Mouse (Mus musculus): Measurements from ENCODE around the gene AL607142.1. TPM values are rescaled to one million over a fixed set of nuclear protein-coding genes. Genes with fewer than 3 reads are reported as not detected.

AL607142.1 gene
- total RNA-seq (2021) = not detected
- long read RNA-seq, experiment 1 = 0 reads
- long read RNA-seq, experiment 2 = 0 reads

DNA sequence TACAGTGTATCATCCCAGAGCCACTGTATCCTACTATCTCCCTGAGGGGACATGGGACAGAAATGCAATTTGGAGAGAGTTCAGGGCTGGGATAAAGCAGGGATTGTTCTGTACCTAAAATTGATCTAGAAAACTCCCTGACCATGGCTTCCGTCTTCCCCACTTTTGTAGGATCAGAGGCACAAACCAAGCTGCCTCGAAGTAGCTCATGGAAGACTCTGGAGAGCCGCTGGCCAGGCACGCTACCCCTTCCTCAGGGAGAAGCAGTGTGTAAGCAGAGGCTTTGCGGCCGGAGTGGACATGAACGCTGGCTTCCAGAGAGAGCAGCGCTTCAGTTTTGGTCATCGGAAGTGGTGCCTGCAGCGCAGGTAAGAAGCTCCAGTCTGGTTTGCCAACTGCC, at the start of gene AL607142.1:
TSS of gene AL607142.1 (plus strand) at position 301 of the 400 bp plus-strand sequence.
- peak within 1 kb of the TSS; percentile 25; the same call in 1 of the 2 replicates for H3K27ac ChIP-seq
- no peak for TF ChIP-seq CTCF (conservative IDR thresholded peaks at IDR 0.05)
- no peak within 1 kb of the TSS for H3K4me3 ChIP-seq
- no peak for DNase-seq (ENCODE audit: low spot score in 2 of 2)

- Histone ChIP-seq H3K27ac (no peak overlapping the region), H3K4me3 (no peak overlapping the region)
- TF ChIP-seq CTCF (conservative IDR thresholded peaks at IDR 0.05) = no peak
- DNase-seq (ENCODE audit: low spot score in 2 of 2) = peak in 1 of 2 experiments; percentile 52
These were observed 46.4 kb upstream of the AL607142.1 start for GRCm38 (mm10) chr4:120018426-120018825.

GRCm38 (mm10) chr4:120022392-120022791, 42.4 kb upstream of the AL607142.1 start:
- no peak for DNase-seq (ENCODE audit: low spot score in 2 of 2)
- no peak for TF ChIP-seq CTCF (conservative IDR thresholded peaks at IDR 0.05)
- Histone ChIP-seq H3K4me3 (no peak overlapping the region), H3K27ac (peak overlapping the region; percentile 37; the same call in 1 of the 2 replicates)

DNA sequence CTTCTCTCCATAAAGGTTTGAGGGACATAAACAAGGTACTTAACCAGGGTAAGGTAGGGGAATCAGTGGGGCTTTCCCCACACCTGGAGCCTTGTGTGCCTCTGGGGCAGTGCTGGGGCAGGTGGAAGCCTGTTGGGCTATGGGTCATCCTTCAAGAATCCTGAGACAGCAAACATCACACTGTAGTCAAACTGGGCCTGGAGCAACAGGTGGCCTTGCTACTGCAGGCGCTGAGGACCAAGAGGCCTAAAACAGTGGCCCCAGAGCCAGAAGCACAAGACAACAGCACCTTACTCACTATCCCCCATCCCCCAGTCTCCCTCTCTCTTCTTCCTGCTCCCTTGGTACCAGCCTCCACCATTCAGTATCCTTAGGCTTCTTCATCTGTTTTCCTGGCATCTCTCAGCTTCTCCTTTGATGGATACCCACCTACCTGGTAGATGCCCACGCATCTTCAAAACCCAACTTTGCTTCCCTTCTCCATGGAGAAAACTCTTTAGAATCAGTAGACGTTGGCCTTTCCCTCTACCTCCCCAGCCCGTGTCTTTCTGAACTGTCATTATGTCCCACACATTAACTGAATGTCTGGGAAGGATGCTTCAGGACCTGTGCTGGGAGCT, 41.5 kb upstream of the AL607142.1 start:
- DNase-seq (ENCODE audit: low spot score in 2 of 2) = no peak
- Histone ChIP-seq H3K27ac (peak overlapping the region; percentile 83), H3K4me3 (no peak overlapping the region)
- no peak for TF ChIP-seq CTCF (conservative IDR thresholded peaks at IDR 0.05)

- peak overlapping the region; percentile 83 for H3K27ac ChIP-seq
- H3K4me3 ChIP-seq = no peak overlapping the region
- DNase-seq (ENCODE audit: low spot score in 2 of 2) = peak; percentile 66 to 77
- TF ChIP-seq CTCF (conservative IDR thresholded peaks at IDR 0.05) = peak; percentile 41
These were observed 40.7 kb upstream of the AL607142.1 start for GRCm38 (mm10) chr4:120024071-120024470.

DNA sequence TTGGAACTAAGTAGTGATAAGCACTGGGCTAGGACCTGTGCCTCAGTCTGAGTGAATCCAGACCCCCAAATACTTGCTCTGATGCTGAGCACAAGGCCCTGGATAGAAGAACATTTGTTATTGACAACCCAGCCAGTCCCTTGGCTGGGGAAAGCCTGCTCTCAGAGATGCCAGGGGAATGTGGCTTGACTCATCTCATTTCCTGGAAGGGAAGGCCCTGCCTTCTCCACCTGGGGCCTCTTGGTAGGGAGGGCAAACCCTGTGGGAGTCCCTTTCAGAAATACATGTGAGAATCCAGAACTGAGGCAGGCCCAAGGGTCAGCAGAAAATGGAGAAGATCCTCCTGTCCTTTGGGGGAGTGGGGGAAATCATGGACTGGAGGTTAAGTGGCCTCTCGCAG, 37.1 kb upstream of the AL607142.1 start:
- Histone ChIP-seq H3K4me3 (no peak overlapping the region), H3K27ac (no peak overlapping the region)
- no peak for DNase-seq (ENCODE audit: low spot score in 2 of 2)
- TF ChIP-seq CTCF (conservative IDR thresholded peaks at IDR 0.05) = no peak

DNA sequence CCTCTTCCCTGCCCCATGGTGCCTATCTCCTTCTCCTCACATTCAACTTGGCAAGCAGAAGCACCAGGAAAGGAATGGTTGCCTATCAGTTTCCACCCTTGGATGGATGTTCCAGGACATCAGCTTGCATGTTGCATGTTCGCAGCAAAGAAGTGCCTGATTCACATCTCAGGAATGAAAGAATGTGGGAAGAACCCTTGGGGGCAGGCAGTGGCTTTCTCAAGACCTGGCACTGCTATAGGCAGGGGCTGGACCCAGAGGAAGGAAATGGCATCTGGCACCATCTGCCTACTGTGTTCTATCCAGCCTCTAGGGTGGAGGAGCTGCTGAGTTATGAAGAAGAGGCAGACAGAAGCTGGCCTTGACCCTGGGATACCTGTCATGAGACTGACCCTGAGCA, 34.9 kb upstream of the AL607142.1 start:
- H3K27ac ChIP-seq = no peak overlapping the region
- H3K4me3 ChIP-seq = no peak overlapping the region
- no peak for TF ChIP-seq CTCF (conservative IDR thresholded peaks at IDR 0.05)
- no peak for DNase-seq (ENCODE audit: low spot score in 2 of 2)

DNA sequence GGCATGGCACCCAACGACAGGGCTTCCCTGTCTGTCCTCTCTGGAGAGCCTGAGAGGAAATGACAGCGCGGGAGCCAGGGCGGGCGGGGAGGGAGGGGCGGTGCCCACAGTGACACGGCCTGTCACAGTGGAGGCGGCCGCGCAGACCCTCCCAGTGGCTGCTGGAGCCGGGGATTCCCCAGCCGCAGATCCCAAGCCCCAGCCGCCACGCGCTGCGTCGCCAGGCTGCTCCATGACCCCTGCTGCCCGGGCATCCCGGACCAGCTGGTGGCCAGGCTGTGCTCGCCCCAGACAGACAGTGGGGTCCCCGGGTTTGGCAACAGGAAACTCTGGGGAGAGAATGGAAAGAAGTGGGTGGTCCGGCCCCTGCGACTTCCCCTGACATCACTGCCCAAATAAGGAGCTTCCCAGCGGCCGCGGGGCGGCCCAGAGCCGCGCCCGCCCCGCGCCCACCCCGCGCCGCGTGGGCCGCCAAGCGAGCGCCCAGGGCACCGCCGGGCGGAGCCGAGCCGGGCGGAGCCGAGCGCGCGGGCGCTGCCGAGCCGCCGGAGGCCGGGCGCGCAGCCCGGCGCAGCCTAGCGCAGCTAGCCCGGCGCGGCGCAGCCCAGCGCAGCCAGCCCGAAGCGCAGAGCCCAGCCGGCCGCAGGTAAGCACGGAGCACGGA, 32.3 kb upstream of the AL607142.1 start:
- peak overlapping the region; percentile 94 for H3K27ac ChIP-seq
- TF ChIP-seq CTCF (conservative IDR thresholded peaks at IDR 0.05) = no peak

GRCm38 (mm10) chr4:120032984-120033355, 31.8 kb upstream of the AL607142.1 start:
- H3K4me3 ChIP-seq = peak overlapping the region; percentile 68
- peak overlapping the region; percentile 94 for H3K27ac ChIP-seq
- DNase-seq (ENCODE audit: low spot score in 2 of 2) = peak; percentile 44 to 61
- no peak for TF ChIP-seq CTCF (conservative IDR thresholded peaks at IDR 0.05)

More for the DNA sequence above, 32.3 kb upstream of the AL607142.1 start:
- peak overlapping the region; percentile 68 for H3K4me3 ChIP-seq
- DNase-seq (ENCODE audit: low spot score in 2 of 2) = peak; percentile 47 to 52

DNA sequence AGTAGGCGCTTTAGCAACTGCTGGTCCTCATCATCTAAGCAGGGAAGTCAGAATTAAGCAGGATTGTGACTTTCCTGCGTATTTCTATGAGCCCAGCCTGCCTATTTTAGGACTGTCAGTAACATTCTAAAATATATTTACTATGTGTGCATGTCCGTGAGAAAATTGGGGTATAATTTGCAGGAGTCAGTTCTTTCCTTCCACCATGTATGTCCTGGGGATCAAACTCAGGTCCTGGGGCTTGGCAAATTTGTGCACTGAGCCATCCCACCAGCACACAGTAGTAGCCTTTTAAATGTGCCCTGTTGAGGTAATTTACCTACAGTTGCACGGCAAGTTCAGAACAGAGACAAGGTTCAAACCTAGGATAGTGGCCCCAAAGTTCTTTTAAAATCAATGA, 28.5 kb upstream of the AL607142.1 start:
- peak overlapping the region; percentile 39; the same call in 1 of the 2 replicates for H3K27ac ChIP-seq
- no peak for TF ChIP-seq CTCF (conservative IDR thresholded peaks at IDR 0.05)
- H3K4me3 ChIP-seq = no peak overlapping the region
- no peak for DNase-seq (ENCODE audit: low spot score in 2 of 2)

GRCm38 (mm10) chr4:120037007-120037406, 27.8 kb upstream of the AL607142.1 start:
- no peak for DNase-seq (ENCODE audit: low spot score in 2 of 2)
- Histone ChIP-seq H3K27ac (no peak overlapping the region), H3K4me3 (no peak overlapping the region)
- no peak for TF ChIP-seq CTCF (conservative IDR thresholded peaks at IDR 0.05)

DNA sequence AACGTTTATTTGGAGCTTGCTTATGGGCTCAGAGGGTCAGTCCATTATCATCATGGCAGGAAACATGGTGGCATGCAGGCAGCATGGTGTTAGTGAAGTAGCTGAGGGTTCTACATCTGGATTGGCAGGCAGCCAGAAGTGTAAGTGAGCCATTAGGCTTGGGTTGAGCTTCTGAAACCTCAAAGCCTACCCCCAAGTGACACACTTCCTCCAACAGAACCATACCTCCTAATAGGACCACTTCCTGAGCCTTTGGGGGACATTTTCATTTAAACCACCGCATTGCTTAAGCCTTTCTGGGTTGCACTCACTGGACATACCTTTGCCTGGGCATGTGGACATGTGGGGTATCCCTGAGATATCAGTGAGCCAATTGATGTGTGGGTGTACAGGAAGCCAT, 23.3 kb upstream of the AL607142.1 start:
- no peak overlapping the region for H3K4me3 ChIP-seq
- DNase-seq (ENCODE audit: low spot score in 2 of 2) = no peak
- H3K27ac ChIP-seq = no peak overlapping the region
- TF ChIP-seq CTCF (conservative IDR thresholded peaks at IDR 0.05) = no peak

- H3K4me3 ChIP-seq = no peak overlapping the region
- H3K27ac ChIP-seq = 0 out of 2 replicates have a peak overlapping the region, but pooled peaks have one; percentile 23
- TF ChIP-seq CTCF (conservative IDR thresholded peaks at IDR 0.05) = no peak
- no peak for DNase-seq (ENCODE audit: low spot score in 2 of 2)
These were observed 22.3 kb upstream of the AL607142.1 start for GRCm38 (mm10) chr4:120042480-120042879.

DNA sequence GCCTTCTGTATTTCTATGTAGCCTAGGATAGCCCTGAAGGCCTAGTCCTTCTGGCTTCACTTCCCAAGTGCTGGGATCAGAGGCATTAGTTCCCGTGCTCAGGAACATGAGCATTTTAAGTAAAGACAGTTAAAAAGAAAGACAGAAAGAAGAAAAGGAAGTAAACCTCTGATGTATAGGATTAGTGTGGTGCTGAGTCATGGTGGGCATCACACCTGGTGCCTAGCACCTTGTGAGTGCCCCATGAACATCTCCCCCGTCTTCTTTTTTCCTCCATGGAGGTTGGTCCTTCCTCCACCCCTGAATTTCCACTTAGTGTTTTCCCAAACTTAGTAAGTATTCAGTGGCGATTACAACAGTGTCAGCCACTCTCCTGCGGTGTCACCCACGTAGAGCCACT, 20.2 kb upstream of the AL607142.1 start:
- TF ChIP-seq CTCF (conservative IDR thresholded peaks at IDR 0.05) = no peak
- no peak for DNase-seq (ENCODE audit: low spot score in 2 of 2)
- Histone ChIP-seq H3K4me3 (no peak overlapping the region), H3K27ac (peak overlapping the region; percentile 79)

Data from layer of hippocampus, adult 2 months (tissue).